Mouse (Mus musculus) heart, postnatal 0 days (tissue): ENCODE data around the gene Zfp248. TPM values are rescaled to one million over a fixed set of nuclear protein-coding genes. Genes with fewer than 3 reads are reported as not detected.
A peak's percentile ranks its signal among the peaks of the same experiment; 100 is the strongest.

ENCODE experiments used
- ATAC-seq: fragments of 200-750 bp; cut with Nextera tagmentation; 2 replicates; pipeline ENCODE4 v1.8.0; 2017; ENCODE audit warnings: low read depth, moderate number of reproducible peaks, moderate library complexity; ENCODE audit not compliant: insufficient read depth
- DNase-seq: peaks from one replicate; pipeline ENCODE4 v3.0.0-alpha.2; 2016; ENCODE audit warnings: low spot score
- H3K27ac ChIP-seq: fragments of 300-500 bp; sonication (generic); 2 replicates; pipeline ENCODE4 v1.5.1; 2014; ENCODE audit warnings: low read depth, mild to moderate bottlenecking
- H3K27me3 ChIP-seq: fragments of 300-500 bp; sonication (generic); 2 replicates; pipeline ENCODE4 v1.6.1; 2014; ENCODE audit warnings: low read length, mixed read lengths; ENCODE audit not compliant: control insufficient read depth, insufficient read depth
- H3K36me3 ChIP-seq: fragments of 300-500 bp; sonication (generic); replicated peaks from 2 replicates; pipeline ENCODE4 v1.6.1; 2014; ENCODE audit warnings: low read length, mixed read lengths; ENCODE audit not compliant: control insufficient read depth, insufficient read depth
- H3K4me1 ChIP-seq: fragments of 300-500 bp; sonication (generic); 2 replicates; pipeline ENCODE4 v1.6.1; 2014; ENCODE audit warnings: antibody characterized with exemption; ENCODE audit not compliant: control insufficient read depth, insufficient read depth
- H3K4me2 ChIP-seq: fragments of 300-500 bp; sonication (generic); 2 replicates; pipeline ENCODE4 v1.6.1; 2014; ENCODE audit warnings: low read depth, mild to moderate bottlenecking, low read length, moderate library complexity
- H3K4me3 ChIP-seq: fragments of 300-500 bp; sonication (generic); 2 replicates; pipeline ENCODE4 v1.5.1; 2014; ENCODE audit warnings: low read depth, low read length
- H3K9ac ChIP-seq: fragments of 300-500 bp; sonication (generic); replicated peaks from 2 replicates; pipeline ENCODE4 v1.6.1; 2014; ENCODE audit warnings: low read depth, low read length, mixed read lengths
- H3K9me3 ChIP-seq: fragments of 300-500 bp; sonication (generic); replicated peaks from 2 replicates; pipeline ENCODE4 v1.6.1; 2016; ENCODE audit warnings: low read length; ENCODE audit not compliant: control insufficient read depth
- CTCF ChIP-seq: IDR thresholded peaks from 2 replicates; pipeline ENCODE4 v1.5.1; 2016; ENCODE audit warnings: antibody characterized with exemption, control low read depth, low read depth
- EP300 ChIP-seq: IDR thresholded peaks from 2 replicates; pipeline ENCODE4 v1.6.1; 2016; ENCODE audit warnings: antibody characterized with exemption, low read depth
- WGBS: fragments of 180-500 bp; shearing (Covaris S2); extraction: QIAGEN DNeasy Blood & Tissue Kit; methylation state at CpG from one replicate; pipeline ENCODE4 v1.1.7; 2014; 5-methylcytosine and 5-hydroxymethylcytosine counted together
- microRNA-seq: library from miRNA; unstranded; fragments of <30 nt; microRNA quantifications from one replicate; pipeline ENCODE4, GENCODE M21; 2016
- polyA plus RNA-seq: library from polyadenylated mRNA; unstranded; fragments of >200 nt; fragmentation: Nextera tagmentation; extraction: Ambion mirVana; gene quantifications from 2 replicates; pipeline ENCODE4 v1.2.1, GENCODE M21; 2015
- total RNA-seq: library from RNA; depleted of rRNA; stranded (reverse); fragments of >200 nt; gene quantifications from 2 replicates; pipeline ENCODE4 v1.2.3, GENCODE M21; 2014; ENCODE audit warnings: low replicate concordance; rRNA removed

The Zfp248 gene
- total and polyA plus RNA-seq, 2 experiments from 2014 or later = 2.2 to 2.7 TPM

- peaks cover 19% of the 10 kb centered on the region for H3K27me3 ChIP-seq
- DNase-seq = no peak
- ATAC-seq = no peak
- no peak overlapping the region for H3K9ac ChIP-seq
- no peak for TF ChIP-seq CTCF
- TF ChIP-seq EP300 = no peak
- H3K4me2 ChIP-seq = no peak overlapping the region
- no peak overlapping the region for H3K4me3 ChIP-seq
- H3K36me3 ChIP-seq = peaks cover 31% of the 10 kb centered on the region
- WGBS = 85% methylated on average over 4 of the region's 4 CpGs
- H3K27ac ChIP-seq = no peak overlapping the region
- no peaks in the 10 kb centered on the region for H3K4me1 ChIP-seq
- H3K9me3 ChIP-seq = no peaks in the 10 kb centered on the region
Observed at GRCm38 (mm10) chr6:118381234-118381633, 74.1 kb downstream of the Zfp248 start.

GRCm38 (mm10) chr6:118380630-118381029 is 74.7 kb downstream of the Zfp248 start:
- no peak for ATAC-seq

GRCm38 (mm10) chr6:118379451-118380167 is 75.7 kb downstream of the Zfp248 start:
- no peak overlapping the region for H3K4me3 ChIP-seq
- ATAC-seq = 0 out of 2 replicates have a peak, but pooled peaks have one; percentile 36
- H3K4me2 ChIP-seq = no peak overlapping the region
- H3K27ac ChIP-seq = no peak overlapping the region
- WGBS = 32% methylated on average over 20 of the region's 20 CpGs
- H3K27me3 ChIP-seq = peaks cover 31% of the 10 kb centered on the region
- DNase-seq = peak; percentile 42
- H3K9me3 ChIP-seq = no peaks in the 10 kb centered on the region
- peaks cover 25% of the 10 kb centered on the region for H3K36me3 ChIP-seq
- H3K4me1 ChIP-seq = no peaks in the 10 kb centered on the region
- no peak overlapping the region for H3K9ac ChIP-seq
- no peak for TF ChIP-seq EP300
- peak; percentile 89 for TF ChIP-seq CTCF

More at GRCm38 (mm10) chr6:118380630-118381029, 74.7 kb downstream of the Zfp248 start:
- no peak for DNase-seq
- Histone ChIP-seq H3K27ac (no peak overlapping the region), H3K9ac (no peak overlapping the region), H3K4me1 (no peaks in the 10 kb centered on the region), H3K36me3 (peaks cover 31% of the 10 kb centered on the region), H3K4me3 (no peak overlapping the region), H3K9me3 (no peaks in the 10 kb centered on the region), H3K27me3 (peaks cover 22% of the 10 kb centered on the region), H3K4me2 (no peak overlapping the region)
- TF ChIP-seq EP300 = no peak
- no peak for TF ChIP-seq CTCF
- 42% methylated on average over 3 of the region's 3 CpGs for WGBS

- H3K4me3 ChIP-seq = no peak overlapping the region
- H3K27ac ChIP-seq = no peak overlapping the region
- H3K9me3 ChIP-seq = no peaks in the 10 kb centered on the region
- ATAC-seq (no peak), DNase-seq (no peak)
- H3K36me3 ChIP-seq = peaks cover 5% of the 10 kb centered on the region
- peaks cover 49% of the 10 kb centered on the region for H3K27me3 ChIP-seq
- whole genome bisulfite sequencing = 46% methylated on average over 9 of the region's 10 CpGs
- H3K4me2 ChIP-seq = no peak overlapping the region
- TF ChIP-seq CTCF = no peak
- H3K4me1 ChIP-seq = no peaks in the 10 kb centered on the region
- no peak overlapping the region for H3K9ac ChIP-seq
Observed at GRCm38 (mm10) chr6:118377611-118378010, 77.7 kb downstream of the Zfp248 start.

Small RNA genes lying within 50 kb of the gene (microRNA-seq; reads per million reads assigned to microRNA genes)
- not detected for gene Gm25953

Other genes with a start within 250 kb of the Zfp248 start
- gene Bms1, start 36.1 kb downstream of the Zfp248 start, total RNA-seq = 8.7 and 17.6 TPM in 2 replicates
- 10.7 and 11.5 TPM in 2 replicates for gene Bms1, start 36.1 kb downstream of the Zfp248 start, polyA plus RNA-seq
- gene Zfp9, start 23.8 kb upstream of the Zfp248 start, total RNA-seq = 4.6 and 6.4 TPM in 2 replicates
- 2.9 and 3.0 TPM in 2 replicates for gene Zfp9, start 23.8 kb upstream of the Zfp248 start, polyA plus RNA-seq
- 1.4 and 2.6 TPM in 2 replicates for gene Ankrd26, start 106.7 kb upstream of the Zfp248 start, total RNA-seq
- gene Ankrd26, start 106.7 kb upstream of the Zfp248 start, polyA plus RNA-seq = 3.9 and 4.0 TPM in 2 replicates